Mouse (Mus musculus) CH12.LX (cell line): ENCODE results near the gene Btbd9. TPM values are rescaled to one million over a fixed set of nuclear protein-coding genes. Genes with fewer than 3 reads are reported as not detected.

ENCODE experiments used
- DNase-seq: peaks from one replicate; pipeline ENCODE4 v3.0.0-alpha.2; 2013; ENCODE audit errors: extremely low read depth
- H3K27ac ChIP-seq: 2 replicates; pipeline ENCODE4 v1.5.1; 2012; ENCODE audit warnings: low read depth, mild to moderate bottlenecking, control low read depth, moderate library complexity; ENCODE audit not compliant: insufficient read depth
- H3K27me3 ChIP-seq: replicated peaks from 2 replicates; pipeline ENCODE3; 2012; ENCODE audit warnings: inconsistent platforms
- H3K36me3 ChIP-seq, 2 experiments: replicated peaks in 1 of 2; 2 replicates each; pipeline versions ENCODE3 to v1.6.1; 2012; ENCODE audit warnings: inconsistent platforms in 1 of 2, low read length in 1 of 2, mild to moderate bottlenecking in 1 of 2, mixed read lengths in 1 of 2, moderate library complexity in 1 of 2; ENCODE audit not compliant: control insufficient read depth in 1 of 2, insufficient read depth in 1 of 2
- H3K4me1 ChIP-seq, 2 experiments: 2 replicates each; pipeline ENCODE4 v1.6.1; 2012; ENCODE audit warnings: inconsistent platforms in 1 of 2, moderate library complexity in 1 of 2; ENCODE audit not compliant: insufficient read depth in 2 of 2, control insufficient read depth in 1 of 2
- H3K4me2 ChIP-seq: 2 replicates; pipeline ENCODE4 v1.6.1; 2012; ENCODE audit warnings: low read depth, mild to moderate bottlenecking, control low read depth; ENCODE audit not compliant: poor library complexity, insufficient read depth, severe bottlenecking
- H3K4me3 ChIP-seq, 3 experiments: fragments of 150-350 bp in 1 of 3; sonication (generic) in 1 of 3; replicated peaks in 1 of 3; 2 replicates each; pipeline versions ENCODE3 to v1.5.1; 2011 to 2012; ENCODE audit warnings: low read depth in 2 of 3, low read length in 2 of 3, mild to moderate bottlenecking in 2 of 3, moderate library complexity in 2 of 3, control low read depth in 1 of 3, improper control_type of control experiment in 1 of 3, inconsistent platforms in 1 of 3, mixed read lengths in 1 of 3; ENCODE audit not compliant: poor library complexity in 1 of 3
- H3K79me2 ChIP-seq: replicated peaks from 2 replicates; pipeline ENCODE4 v1.6.1; 2012; ENCODE audit warnings: mild to moderate bottlenecking, moderate library complexity; ENCODE audit not compliant: control insufficient read depth, poor library complexity, insufficient read depth, severe bottlenecking; ENCODE audit errors: extremely low read depth
- H3K9ac ChIP-seq: 2 replicates; pipeline ENCODE4 v1.6.1; 2012; ENCODE audit warnings: low read depth, mild to moderate bottlenecking, control low read depth, moderate library complexity; ENCODE audit not compliant: insufficient read depth
- H3K9me3 ChIP-seq: replicated peaks from 2 replicates; pipeline ENCODE3; 2012; ENCODE audit warnings: low read length, inconsistent platforms, mixed read lengths
- BHLHE40 ChIP-seq: IDR thresholded peaks from 2 replicates; pipeline ENCODE4 v1.6.1; 2011; ENCODE audit warnings: mild to moderate bottlenecking, low read depth, low read length, improper control_type of control experiment
- CHD1 ChIP-seq: IDR thresholded peaks from 2 replicates; pipeline ENCODE4 v1.6.1; 2012; ENCODE audit warnings: low read depth, low read length, improper control_type of control experiment, inconsistent platforms
- CHD2 ChIP-seq: IDR thresholded peaks from 2 replicates; pipeline ENCODE4 v1.6.1; 2011; ENCODE audit warnings: low read length, improper control_type of control experiment
- CTCF ChIP-seq, 2 experiments: IDR thresholded peaks in 1 of 2; conservative IDR thresholded peaks in 1 of 2; 2 replicates each; pipeline ENCODE4 v1.5.1; 2011 to 2012; ENCODE audit warnings: low read depth in 2 of 2, low read length in 2 of 2, improper control_type of control experiment in 1 of 2, inconsistent platforms in 1 of 2, mild to moderate bottlenecking in 1 of 2, moderate library complexity in 1 of 2
- E2F4 ChIP-seq: IDR thresholded peaks from 2 replicates; pipeline ENCODE4 v1.6.1; 2011; ENCODE audit warnings: low read depth, low read length, improper control_type of control experiment; ENCODE audit not compliant: insufficient replicate concordance
- ELF1 ChIP-seq: IDR thresholded peaks from 2 replicates; pipeline ENCODE4 v1.6.1; 2014; ENCODE audit warnings: low read depth, mild to moderate bottlenecking, inconsistent platforms, low read length, improper control_type of control experiment
- EP300 ChIP-seq: IDR thresholded peaks from 2 replicates; pipeline ENCODE4 v1.6.1; 2011; ENCODE audit warnings: low read length, improper control_type of control experiment
- ETS1 ChIP-seq: conservative IDR thresholded peaks from 2 replicates; pipeline ENCODE4 v1.6.1; 2012; ENCODE audit warnings: low read depth, mild to moderate bottlenecking, inconsistent platforms, low read length, improper control_type of control experiment, moderate library complexity
- GABPA ChIP-seq: IDR thresholded peaks from 2 replicates; pipeline ENCODE4 v1.6.1; 2012; ENCODE audit warnings: low read depth, low read length, improper control_type of control experiment, inconsistent platforms; ENCODE audit not compliant: insufficient replicate concordance
- HCFC1 ChIP-seq: IDR thresholded peaks from 2 replicates; pipeline ENCODE4 v1.6.1; 2012; ENCODE audit warnings: low read depth, mild to moderate bottlenecking, inconsistent platforms, low read length, improper control_type of control experiment
- IRF4 ChIP-seq: IDR thresholded peaks from 2 replicates; pipeline ENCODE4 v1.6.1; 2014; ENCODE audit warnings: low read depth, mild to moderate bottlenecking, inconsistent platforms, low read length, improper control_type of control experiment
- JUN ChIP-seq: IDR thresholded peaks from 2 replicates; pipeline ENCODE4 v1.6.1; 2011; ENCODE audit warnings: low read depth, mild to moderate bottlenecking, low read length, improper control_type of control experiment, moderate library complexity; ENCODE audit not compliant: insufficient read depth
- JUND ChIP-seq: conservative IDR thresholded peaks from 2 replicates; pipeline ENCODE4 v1.6.1; 2011; ENCODE audit warnings: low read depth, low read length, improper control_type of control experiment
- KAT2A ChIP-seq: IDR thresholded peaks from 2 replicates; pipeline ENCODE4 v1.6.1; 2012; ENCODE audit warnings: low read length, improper control_type of control experiment, inconsistent platforms; ENCODE audit not compliant: insufficient replicate concordance
- MAFK ChIP-seq: IDR thresholded peaks from 2 replicates; pipeline ENCODE4 v1.6.1; 2011; ENCODE audit warnings: low read length, improper control_type of control experiment; ENCODE audit not compliant: insufficient replicate concordance
- MAX ChIP-seq: IDR thresholded peaks from 2 replicates; pipeline ENCODE4 v1.6.1; 2011; ENCODE audit warnings: low read length, improper control_type of control experiment
- MAZ ChIP-seq: IDR thresholded peaks from 2 replicates; pipeline ENCODE4 v1.6.1; 2012; ENCODE audit warnings: low read depth, mild to moderate bottlenecking, inconsistent platforms, low read length, improper control_type of control experiment, moderate library complexity
- MEF2A ChIP-seq: IDR thresholded peaks from 2 replicates; pipeline ENCODE4 v1.6.1; 2014; ENCODE audit warnings: low read depth, mild to moderate bottlenecking, inconsistent platforms, low read length, improper control_type of control experiment, borderline replicate concordance
- MXI1 ChIP-seq: IDR thresholded peaks from 2 replicates; pipeline ENCODE4 v1.6.1; 2011; ENCODE audit warnings: mild to moderate bottlenecking, low read depth, low read length, improper control_type of control experiment
- MYC ChIP-seq: IDR thresholded peaks from 2 replicates; pipeline ENCODE4 v1.6.1; 2011; ENCODE audit warnings: low read depth, mild to moderate bottlenecking, improper control_type of control experiment, low read length
- NELFE ChIP-seq: IDR thresholded peaks from 2 replicates; pipeline ENCODE4 v1.6.1; 2011; ENCODE audit warnings: low read depth, low read length, improper control_type of control experiment
- NRF1 ChIP-seq: IDR thresholded peaks from 2 replicates; pipeline ENCODE4 v1.6.1; 2014; ENCODE audit warnings: low read depth, mild to moderate bottlenecking, inconsistent platforms, low read length, improper control_type of control experiment, moderate library complexity
- PAX5 ChIP-seq: IDR thresholded peaks from 2 replicates; pipeline ENCODE4 v1.6.1; 2012; ENCODE audit warnings: low read length, inconsistent platforms, mixed read lengths
- POLR2A ChIP-seq: IDR thresholded peaks from 2 replicates; pipeline ENCODE4 v1.6.1; 2011; ENCODE audit warnings: low read depth, mild to moderate bottlenecking, improper control_type of control experiment, low read length
- POLR2AphosphoS2 ChIP-seq: IDR thresholded peaks from 2 replicates; pipeline ENCODE4 v1.6.1; 2011; ENCODE audit warnings: low read depth, low read length, improper control_type of control experiment
- RAD21 ChIP-seq: IDR thresholded peaks from 2 replicates; pipeline ENCODE4 v1.6.1; 2011; ENCODE audit warnings: low read depth, mild to moderate bottlenecking, low read length, improper control_type of control experiment, moderate library complexity
- RCOR1 ChIP-seq: conservative IDR thresholded peaks from 2 replicates; pipeline ENCODE4 v1.6.1; 2012; ENCODE audit warnings: low read depth, mild to moderate bottlenecking, inconsistent platforms, low read length, improper control_type of control experiment
- SIN3A ChIP-seq: IDR thresholded peaks from 2 replicates; pipeline ENCODE4 v1.6.1; 2012; ENCODE audit warnings: low read length, improper control_type of control experiment, inconsistent platforms
- SMC3 ChIP-seq: IDR thresholded peaks from 2 replicates; pipeline ENCODE4 v1.6.1; 2011; ENCODE audit warnings: low read depth, low read length, improper control_type of control experiment
- TBP ChIP-seq: conservative IDR thresholded peaks from 2 replicates; pipeline ENCODE4 v1.6.1; 2011; ENCODE audit warnings: low read depth, low read length, improper control_type of control experiment
- TCF12 ChIP-seq: IDR thresholded peaks from 2 replicates; pipeline ENCODE4 v1.6.1; 2014; ENCODE audit warnings: low read depth, mild to moderate bottlenecking, inconsistent platforms, low read length, improper control_type of control experiment
- UBTF ChIP-seq: IDR thresholded peaks from 2 replicates; pipeline ENCODE4 v1.6.1; 2012; ENCODE audit warnings: low read depth, mild to moderate bottlenecking, inconsistent platforms, low read length, improper control_type of control experiment, moderate library complexity
- USF1 ChIP-seq: IDR thresholded peaks from 2 replicates; pipeline ENCODE4 v1.6.1; 2014; ENCODE audit warnings: low read depth, mild to moderate bottlenecking, inconsistent platforms, low read length, improper control_type of control experiment
- USF2 ChIP-seq: conservative IDR thresholded peaks from 2 replicates; pipeline ENCODE4 v1.6.1; 2011; ENCODE audit warnings: low read depth, low read length, improper control_type of control experiment
- ZC3H11A ChIP-seq: IDR thresholded peaks from 2 replicates; pipeline ENCODE4 v1.6.1; 2012; ENCODE audit warnings: low read depth, mild to moderate bottlenecking, inconsistent platforms, low read length, improper control_type of control experiment
- ZKSCAN1 ChIP-seq: IDR thresholded peaks from 2 replicates; pipeline ENCODE4 v1.6.1; 2012; ENCODE audit warnings: low read depth, inconsistent platforms, low read length, improper control_type of control experiment, borderline replicate concordance
- ZMIZ1 ChIP-seq: IDR thresholded peaks from 2 replicates; pipeline ENCODE4 v1.6.1; 2012; ENCODE audit warnings: low read depth, mild to moderate bottlenecking, inconsistent platforms, low read length, improper control_type of control experiment
- ZNF384 ChIP-seq: IDR thresholded peaks from 2 replicates; pipeline ENCODE4 v1.6.1; 2012; ENCODE audit warnings: low read depth, low read length, improper control_type of control experiment, inconsistent platforms
- dilution Hi-C: fragments of 300-500 bp; cut with MboI; formaldehyde crosslinking; loops from 2 replicates; pipeline ENCODE4 v1.14.3; 2020; ENCODE audit warnings: low sequenced_read_pairs; ENCODE audit not compliant: extremely low pct_unique_long_range_greater_than_20kb, extremely low pct_ligation_motif_present
- in situ Hi-C: fragments of 300-500 bp; cut with MboI; formaldehyde crosslinking; loops from 3 replicates; pipeline ENCODE4 v1.14.3; 2019; ENCODE audit warnings: low sequenced_read_pairs, low pct_ligation_motif_present, low pct_unique_long_range_greater_than_20kb, mixed read lengths
- polyA plus RNA-seq: library from polyadenylated mRNA; unstranded; fragments of >175 nt; gene quantifications from 2 replicates; pipeline ENCODE4 v1.2.1, GENCODE M21; 2012; ENCODE audit warnings: low read depth; ENCODE audit not compliant: insufficient read length
- total RNA-seq, 2 experiments: library from RNA; depleted of rRNA; stranded (reverse); fragments of 300-350 nt in 1 of 2; fragments of >200 nt in 1 of 2; gene quantifications; 2 replicates each; pipeline ENCODE4 v1.2.3; 2012 to 2014

Btbd9 gene
- total and polyA plus RNA-seq, 3 experiments = 19.3 to 25.4 (median 20.0) TPM

DNA sequence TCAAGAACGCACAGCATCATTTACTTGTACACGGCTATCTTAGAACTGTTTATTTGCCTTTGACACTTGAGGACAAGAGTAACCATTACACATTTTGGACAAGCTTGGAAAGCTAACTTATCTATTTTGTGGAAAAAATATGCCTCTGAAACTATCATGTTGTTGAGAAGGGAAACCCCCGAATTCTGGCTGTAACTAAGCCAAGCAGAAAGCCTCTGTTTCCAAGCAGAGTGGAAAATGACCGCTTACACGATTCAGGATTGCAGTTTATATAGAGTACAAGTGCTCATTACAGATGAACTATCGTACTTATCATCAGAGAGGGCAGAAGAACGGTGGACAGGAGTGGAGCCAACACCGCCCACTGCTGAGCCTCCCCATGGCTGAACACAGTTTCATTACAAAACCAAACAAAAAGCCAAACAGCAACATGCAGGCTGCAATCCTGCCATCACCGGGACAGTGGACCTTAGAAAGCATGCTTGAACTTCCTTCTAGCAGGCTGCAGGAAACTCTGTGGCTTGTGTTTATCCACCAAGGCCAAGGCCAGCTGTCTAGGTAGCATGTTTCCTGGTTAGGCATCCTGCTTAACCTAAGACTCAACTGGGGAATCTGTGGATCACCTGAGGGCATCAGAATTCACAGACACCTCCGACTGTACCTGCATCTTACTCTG lies 314.8 kb downstream of the Btbd9 start:
- H3K9ac ChIP-seq = 0 out of 2 replicates have a peak overlapping the region, but pooled peaks have one; percentile 25
- in situ Hi-C loops = no loop called here
- TF ChIP-seq ETS1 = no peak; the same call in none of the 2 replicates
- TF ChIP-seq CTCF (conservative IDR thresholded peaks at IDR 0.05 in 1 of 2, IDR thresholded peaks at IDR 0.05 in 1 of 2; ENCODE audit: low read depth in 2 of 2, low read length in 2 of 2) = no peak
- TF ChIP-seq ZKSCAN1 = no peak
- no peak for TF ChIP-seq CHD2
- TF ChIP-seq PAX5 = no peak
- TF ChIP-seq RAD21 = no peak; the same call in 1 of the 2 replicates
- TF ChIP-seq ELF1 = no peak
- peak; percentile 75 for TF ChIP-seq EP300
- no peak for TF ChIP-seq TCF12
- TF ChIP-seq MYC = no peak; the same call in 1 of the 2 replicates
- TF ChIP-seq JUND = no peak
- no peak for TF ChIP-seq ZC3H11A
- TF ChIP-seq UBTF = no peak
- no peak for TF ChIP-seq NRF1
- no peak for TF ChIP-seq MEF2A
- TF ChIP-seq TBP = 0 out of 2 replicates have a peak, but pooled peaks have one; percentile 11
- no peak for TF ChIP-seq USF2
- no peak for TF ChIP-seq IRF4
- TF ChIP-seq RCOR1 = 0 out of 2 replicates have a peak, but pooled peaks have one; percentile 48
- no peak for TF ChIP-seq USF1
- TF ChIP-seq HCFC1 = no peak
- no peak for TF ChIP-seq E2F4
- TF ChIP-seq CHD1 = no peak
- no peak for TF ChIP-seq MAZ
- TF ChIP-seq MXI1 = peak; percentile 50; the same call in 1 of the 2 replicates
- no peak for TF ChIP-seq JUN
- TF ChIP-seq KAT2A = no peak
- peak; percentile 46; the same call in 1 of the 2 replicates for TF ChIP-seq MAX
- no peak for TF ChIP-seq ZMIZ1
- no peak for TF ChIP-seq SMC3
- TF ChIP-seq ZNF384 = no peak
- TF ChIP-seq SIN3A = no peak
- TF ChIP-seq GABPA = no peak
- no peak for TF ChIP-seq POLR2AphosphoS2
- no peak; the same call in 1 of the 2 replicates for TF ChIP-seq POLR2A
- TF ChIP-seq MAFK = no peak
- TF ChIP-seq NELFE = no peak
- no peak for TF ChIP-seq BHLHE40
- TF ChIP-seq, all 38 proteins: peak for 5
- DNase-seq = peak; percentile 70
- dilution Hi-C loops = no loop called here
- peaks cover 22 to 47% of the 10 kb centered on the region in 2 experiments for H3K4me1 ChIP-seq
- H3K27me3 ChIP-seq = no peaks in the 10 kb centered on the region
- H3K4me3 ChIP-seq = peak overlapping the region in 1 of 3 experiments; percentile 5
- no peaks in the 10 kb centered on the region for H3K79me2 ChIP-seq
- no peaks in the 10 kb centered on the region for H3K9me3 ChIP-seq
- peaks cover 0 to 18% of the 10 kb centered on the region in 2 experiments for H3K36me3 ChIP-seq
- H3K27ac ChIP-seq = peak overlapping the region; percentile 85
- peak overlapping the region; percentile 26 for H3K4me2 ChIP-seq
